Mouse (Mus musculus): ENCODE measurements around the gene Sh3bp4. TPM values are rescaled to one million over a fixed set of nuclear protein-coding genes. Genes with fewer than 3 reads are reported as not detected.

The Sh3bp4 gene
- polyA plus RNA-seq, 1 experiment from 2014 or later: 13.3 TPM

DNA sequence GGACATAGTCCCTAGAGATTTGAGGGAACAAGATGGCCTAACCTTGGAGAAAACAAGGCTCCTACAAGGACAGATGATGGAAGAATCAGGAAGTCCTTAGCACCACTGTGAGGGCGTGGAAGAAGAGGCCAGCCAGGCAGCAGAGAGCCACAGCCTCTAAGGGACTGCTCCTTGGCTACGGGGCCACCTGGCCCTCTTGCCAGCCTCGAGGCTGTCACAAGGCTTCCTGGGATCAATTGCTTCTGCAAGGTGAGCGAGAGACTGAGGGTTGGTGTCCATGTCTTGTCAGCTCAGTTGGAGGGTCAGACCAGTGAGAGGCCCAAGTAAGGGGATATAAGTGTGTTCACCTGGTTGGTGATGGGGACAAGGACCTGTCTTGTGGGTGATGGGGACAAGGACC is 63.5 kb downstream of the Sh3bp4 start:
- no peak overlapping the region for H3K4me2 ChIP-seq (ENCODE audit: low read length)
- peaks cover 10% of the 10 kb centered on the region for H3K4me1 ChIP-seq (ENCODE audit: control insufficient read depth, insufficient read depth, low read length)
- no peaks in the 10 kb centered on the region for H3K27me3 ChIP-seq (ENCODE audit: control insufficient read depth, insufficient read depth, low read depth, low read length)
- H3K27ac ChIP-seq (ENCODE audit: low read length): no peak overlapping the region
- no peaks in the 10 kb centered on the region for H3K36me3 ChIP-seq (ENCODE audit: control insufficient read depth, insufficient read depth, low read length)
- H3K4me3 ChIP-seq (ENCODE audit: low read depth, low read length): no peak overlapping the region
- no peaks in the 10 kb centered on the region for H3K9me3 ChIP-seq (replicated peaks; ENCODE audit: control insufficient read depth, low read length, poor library complexity, severe bottlenecking)
- ATAC-seq: no peak
- 88% methylated on average over 4 of the region's 4 CpGs for WGBS
- H3K9ac ChIP-seq (ENCODE audit: low read depth, low read length): no peak overlapping the region

DNA sequence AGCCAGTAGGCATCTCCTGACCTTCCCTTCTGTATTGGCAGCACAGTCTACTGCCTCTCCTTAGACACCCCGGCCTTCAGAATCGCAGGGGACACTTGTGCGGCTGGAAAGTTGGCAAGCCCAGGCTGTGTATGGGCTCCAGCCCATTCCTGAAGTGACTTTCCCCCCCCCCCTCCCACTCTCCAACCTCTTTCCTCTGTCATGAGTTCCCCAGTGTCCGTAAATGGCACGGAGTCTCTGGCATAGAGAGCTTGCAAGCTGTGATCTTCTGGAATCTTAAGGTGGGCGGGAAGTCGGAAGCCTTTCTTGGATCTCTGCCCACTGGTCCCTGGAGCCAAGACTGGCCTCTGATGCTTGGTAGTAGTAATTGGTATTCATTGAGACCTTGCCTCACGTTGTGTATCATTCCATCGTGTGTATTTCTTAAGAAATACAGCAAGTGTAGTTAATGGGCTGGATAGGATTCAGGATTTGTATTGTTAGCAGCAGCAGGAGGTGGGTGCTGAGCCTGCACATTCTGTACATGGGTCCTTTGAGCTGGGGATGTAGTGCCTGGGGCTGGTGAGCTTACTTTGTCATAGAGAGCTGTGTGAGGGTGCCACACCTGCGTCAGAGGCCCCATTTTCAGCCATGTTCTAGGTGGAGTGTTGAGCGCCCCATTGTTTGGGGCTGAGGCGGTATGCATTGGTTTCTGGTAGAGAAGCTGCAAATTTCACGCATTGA is 66.0 kb downstream of the Sh3bp4 start:
- no peak for ATAC-seq
- H3K27me3 ChIP-seq (ENCODE audit: control insufficient read depth, insufficient read depth, low read depth, low read length): no peaks in the 10 kb centered on the region
- no peaks in the 10 kb centered on the region for H3K9me3 ChIP-seq (replicated peaks; ENCODE audit: control insufficient read depth, low read length, poor library complexity, severe bottlenecking)
- H3K4me3 ChIP-seq (ENCODE audit: low read depth, low read length): no peak overlapping the region
- no peak overlapping the region for H3K27ac ChIP-seq (ENCODE audit: low read length)
- no peak overlapping the region for H3K9ac ChIP-seq (ENCODE audit: low read depth, low read length)
- peaks cover 10% of the 10 kb centered on the region for H3K4me1 ChIP-seq (ENCODE audit: control insufficient read depth, insufficient read depth, low read length)
- peaks cover 8% of the 10 kb centered on the region; the same call in 1 of the 2 replicates for H3K36me3 ChIP-seq (ENCODE audit: control insufficient read depth, insufficient read depth, low read length)
- WGBS: 61% methylated on average over 13 of the region's 13 CpGs
- H3K4me2 ChIP-seq (ENCODE audit: low read length): no peak overlapping the region

DNA sequence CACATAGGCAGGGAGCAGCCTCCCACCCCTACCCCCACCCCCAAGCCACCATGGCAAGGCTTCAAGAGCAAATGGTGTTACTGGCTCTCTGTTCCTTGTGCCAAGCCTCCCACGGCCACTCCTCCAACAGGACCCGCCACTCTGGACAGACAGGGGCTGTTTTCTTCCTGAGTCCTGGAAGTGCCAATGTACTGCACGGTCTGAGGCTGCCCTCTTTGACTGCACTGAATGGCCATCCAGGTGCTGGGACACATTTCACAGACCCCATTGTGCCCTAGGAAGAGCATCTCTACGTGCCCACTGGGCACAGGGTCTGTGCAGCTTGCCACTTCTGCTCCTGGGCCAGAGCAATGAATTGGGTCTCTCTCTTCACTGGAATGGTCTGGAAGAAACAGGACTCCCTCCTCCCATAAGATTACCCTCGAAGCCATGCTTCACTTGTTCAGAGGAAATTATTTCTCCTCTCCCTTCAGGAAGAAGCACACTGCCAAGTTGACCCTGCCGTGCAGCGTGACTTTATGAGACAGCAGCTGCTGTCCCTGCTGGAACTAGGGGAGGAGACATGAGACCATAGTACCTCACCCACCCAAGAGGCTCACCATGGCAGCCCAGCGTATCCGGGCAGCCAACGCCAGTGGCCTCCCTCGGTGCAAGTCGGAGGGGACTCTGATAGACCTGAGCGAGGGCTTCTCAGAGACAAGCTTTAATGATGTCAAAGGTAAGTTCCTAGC is 67.0 kb downstream of the Sh3bp4 start:
- no peak overlapping the region for H3K4me2 ChIP-seq (ENCODE audit: low read length)
- ATAC-seq: peak; percentile 40
- no peak overlapping the region for H3K9ac ChIP-seq (ENCODE audit: low read depth, low read length)
- no peaks in the 10 kb centered on the region for H3K27me3 ChIP-seq (ENCODE audit: control insufficient read depth, insufficient read depth, low read depth, low read length)
- no peak overlapping the region for H3K4me3 ChIP-seq (ENCODE audit: low read depth, low read length)
- H3K36me3 ChIP-seq (ENCODE audit: control insufficient read depth, insufficient read depth, low read length): peaks cover 8% of the 10 kb centered on the region; the same call in 1 of the 2 replicates
- no peaks in the 10 kb centered on the region for H3K9me3 ChIP-seq (replicated peaks; ENCODE audit: control insufficient read depth, low read length, poor library complexity, severe bottlenecking)
- WGBS: 83% methylated on average over 13 of the region's 13 CpGs
- no peak overlapping the region for H3K27ac ChIP-seq (ENCODE audit: low read length)
- H3K4me1 ChIP-seq (ENCODE audit: control insufficient read depth, insufficient read depth, low read length): peaks cover 10% of the 10 kb centered on the region

DNA sequence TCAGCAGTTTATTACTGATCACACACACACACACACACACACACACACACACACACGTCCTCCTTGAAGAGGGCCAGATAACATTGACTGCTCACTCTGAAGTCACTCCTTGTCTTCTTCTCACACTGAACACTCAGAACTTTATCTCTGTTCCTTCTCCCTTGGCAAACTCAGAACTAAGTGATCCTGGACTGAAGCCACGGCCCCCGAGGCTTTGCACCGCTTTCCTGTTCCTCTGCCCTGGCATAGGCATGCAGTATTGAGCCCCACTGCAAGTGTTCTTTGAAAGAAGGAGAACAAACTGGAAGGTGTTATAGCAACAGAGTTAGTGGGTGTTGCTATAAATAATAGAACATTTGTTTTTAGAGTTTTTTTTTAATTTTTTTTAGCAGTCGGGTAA is 68.1 kb downstream of the Sh3bp4 start:
- Histone ChIP-seq H3K36me3 (ENCODE audit: control insufficient read depth, insufficient read depth, low read length) (peaks cover 8% of the 10 kb centered on the region; the same call in 1 of the 2 replicates), H3K4me3 (ENCODE audit: low read depth, low read length) (no peak overlapping the region), H3K27ac (ENCODE audit: low read length) (no peak overlapping the region), H3K4me2 (ENCODE audit: low read length) (no peak overlapping the region), H3K4me1 (ENCODE audit: control insufficient read depth, insufficient read depth, low read length) (peaks cover 10% of the 10 kb centered on the region), H3K9ac (ENCODE audit: low read depth, low read length) (no peak overlapping the region), H3K9me3 (replicated peaks; ENCODE audit: control insufficient read depth, low read length, poor library complexity, severe bottlenecking) (no peaks in the 10 kb centered on the region), H3K27me3 (ENCODE audit: control insufficient read depth, insufficient read depth, low read depth, low read length) (no peaks in the 10 kb centered on the region)
- ATAC-seq: no peak
- WGBS: 81% methylated on average over 5 of the region's 5 CpGs

DNA sequence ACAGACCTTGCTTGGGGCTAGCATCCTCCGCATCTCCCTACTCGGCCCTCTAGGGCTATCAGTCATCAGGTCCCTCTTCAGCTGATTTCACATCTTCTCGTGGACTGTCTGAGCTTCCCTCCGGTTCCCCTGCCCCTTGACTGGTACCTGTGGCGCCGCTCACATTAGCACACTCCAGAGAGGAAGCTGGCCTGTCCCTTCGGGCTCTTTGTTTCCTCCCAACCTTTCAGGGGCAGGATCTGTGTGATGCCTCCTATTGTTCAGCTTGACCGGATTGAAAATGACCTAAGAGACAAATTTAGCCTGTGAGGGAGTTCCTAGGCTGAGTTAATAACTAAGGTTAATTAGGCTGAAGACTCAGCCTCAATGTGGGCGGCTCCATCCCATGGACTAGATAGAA is 69.9 kb downstream of the Sh3bp4 start:
- Histone ChIP-seq H3K4me3 (ENCODE audit: low read depth, low read length) (no peak overlapping the region), H3K9ac (ENCODE audit: low read depth, low read length) (no peak overlapping the region), H3K4me1 (ENCODE audit: control insufficient read depth, insufficient read depth, low read length) (peaks cover 10% of the 10 kb centered on the region), H3K27me3 (ENCODE audit: control insufficient read depth, insufficient read depth, low read depth, low read length) (no peaks in the 10 kb centered on the region), H3K4me2 (ENCODE audit: low read length) (no peak overlapping the region), H3K9me3 (replicated peaks; ENCODE audit: control insufficient read depth, low read length, poor library complexity, severe bottlenecking) (no peaks in the 10 kb centered on the region; the same call in 1 of the 2 replicates), H3K36me3 (ENCODE audit: control insufficient read depth, insufficient read depth, low read length) (peaks cover 21% of the 10 kb centered on the region), H3K27ac (ENCODE audit: low read length) (no peak overlapping the region)
- 93% methylated on average over 9 of the region's 9 CpGs for WGBS
- ATAC-seq: no peak

DNA sequence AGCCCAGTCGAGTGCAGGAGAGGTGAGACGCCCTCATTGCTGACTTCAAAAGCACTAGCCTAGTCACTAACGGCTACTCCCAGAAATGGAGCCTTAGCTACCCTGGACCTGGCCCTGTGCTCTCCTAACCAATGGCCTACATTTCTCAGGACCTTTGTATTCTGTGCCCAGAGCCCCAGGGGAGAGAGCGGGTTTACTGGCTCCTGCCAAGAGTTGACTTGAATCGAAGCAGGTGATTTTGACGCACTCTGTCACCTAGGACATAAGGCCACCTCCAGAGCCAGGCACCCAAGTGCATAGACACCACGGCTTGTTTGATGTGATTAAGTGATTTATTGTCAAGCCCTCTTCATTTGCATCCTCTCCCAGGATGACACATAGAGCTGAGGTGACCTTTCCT is 80.9 kb downstream of the Sh3bp4 start:
- no peak overlapping the region for H3K4me3 ChIP-seq (ENCODE audit: low read depth, low read length)
- no peak overlapping the region for H3K27ac ChIP-seq (ENCODE audit: low read length)
- H3K27me3 ChIP-seq (ENCODE audit: control insufficient read depth, insufficient read depth, low read depth, low read length): no peaks in the 10 kb centered on the region
- H3K4me1 ChIP-seq (ENCODE audit: control insufficient read depth, insufficient read depth, low read length): no peaks in the 10 kb centered on the region
- no peak overlapping the region for H3K4me2 ChIP-seq (ENCODE audit: low read length)
- 79% methylated on average over 7 of the region's 7 CpGs for WGBS
- H3K9me3 ChIP-seq (replicated peaks; ENCODE audit: control insufficient read depth, low read length, poor library complexity, severe bottlenecking): no peaks in the 10 kb centered on the region
- no peak overlapping the region for H3K9ac ChIP-seq (ENCODE audit: low read depth, low read length)
- no peak for ATAC-seq
- H3K36me3 ChIP-seq (ENCODE audit: control insufficient read depth, insufficient read depth, low read length): no peaks in the 10 kb centered on the region

DNA sequence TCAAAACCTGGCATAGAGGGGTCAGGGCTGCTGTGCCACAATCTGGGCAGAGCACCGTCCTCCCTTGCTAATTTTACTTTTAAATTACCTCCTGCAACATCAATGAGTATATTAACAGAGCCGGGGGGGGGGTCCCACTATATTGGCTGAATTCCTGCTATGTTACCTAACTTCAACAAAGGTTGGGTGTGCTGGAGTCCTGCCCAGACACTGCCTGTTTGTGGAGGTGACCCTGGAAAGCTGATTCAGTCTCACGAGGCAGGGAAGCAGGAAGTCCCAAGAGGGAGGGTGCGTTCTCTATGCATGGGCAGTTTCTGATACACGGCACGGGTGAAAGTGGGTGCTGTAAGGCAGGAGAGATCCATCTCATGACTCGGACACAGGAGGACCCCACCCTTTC is 82.4 kb downstream of the Sh3bp4 start:
- H3K9ac ChIP-seq (ENCODE audit: low read depth, low read length): no peak overlapping the region
- H3K27ac ChIP-seq (ENCODE audit: low read length): no peak overlapping the region
- WGBS: 71% methylated on average over 7 of the region's 7 CpGs
- H3K27me3 ChIP-seq (ENCODE audit: control insufficient read depth, insufficient read depth, low read depth, low read length): no peaks in the 10 kb centered on the region
- ATAC-seq: no peak
- no peaks in the 10 kb centered on the region for H3K9me3 ChIP-seq (replicated peaks; ENCODE audit: control insufficient read depth, low read length, poor library complexity, severe bottlenecking)
- no peaks in the 10 kb centered on the region for H3K36me3 ChIP-seq (ENCODE audit: control insufficient read depth, insufficient read depth, low read length)
- H3K4me2 ChIP-seq (ENCODE audit: low read length): no peak overlapping the region
- H3K4me3 ChIP-seq (ENCODE audit: low read depth, low read length): no peak overlapping the region
- H3K4me1 ChIP-seq (ENCODE audit: control insufficient read depth, insufficient read depth, low read length): no peaks in the 10 kb centered on the region

DNA sequence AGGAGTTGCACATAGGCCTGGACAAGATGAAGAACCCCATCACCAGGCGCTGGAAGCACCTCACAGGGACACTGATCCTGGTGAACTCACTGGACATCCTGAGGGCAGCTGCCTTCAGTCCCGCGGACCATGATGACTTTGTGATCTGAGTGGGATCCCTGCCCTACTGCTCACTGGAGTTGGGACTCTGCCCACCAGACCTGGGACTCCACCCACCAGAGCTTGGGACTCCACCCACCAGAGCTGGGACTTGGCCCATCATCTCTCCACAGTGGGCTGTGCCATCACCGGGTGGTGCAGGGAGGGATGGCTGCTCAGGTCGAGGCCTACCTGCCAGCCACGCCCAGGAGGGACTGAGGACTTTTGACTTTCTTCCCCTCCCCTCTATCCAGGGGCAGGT is 83.0 kb downstream of the Sh3bp4 start:
- Histone ChIP-seq H3K36me3 (ENCODE audit: control insufficient read depth, insufficient read depth, low read length) (no peaks in the 10 kb centered on the region), H3K4me1 (ENCODE audit: control insufficient read depth, insufficient read depth, low read length) (no peaks in the 10 kb centered on the region), H3K4me3 (ENCODE audit: low read depth, low read length) (no peak overlapping the region), H3K4me2 (ENCODE audit: low read length) (no peak overlapping the region), H3K27ac (ENCODE audit: low read length) (no peak overlapping the region), H3K9ac (ENCODE audit: low read depth, low read length) (no peak overlapping the region), H3K9me3 (replicated peaks; ENCODE audit: control insufficient read depth, low read length, poor library complexity, severe bottlenecking) (no peaks in the 10 kb centered on the region), H3K27me3 (ENCODE audit: control insufficient read depth, insufficient read depth, low read depth, low read length) (no peaks in the 10 kb centered on the region)
- ATAC-seq: no peak
- 90% methylated on average over 6 of the region's 6 CpGs for WGBS

DNA sequence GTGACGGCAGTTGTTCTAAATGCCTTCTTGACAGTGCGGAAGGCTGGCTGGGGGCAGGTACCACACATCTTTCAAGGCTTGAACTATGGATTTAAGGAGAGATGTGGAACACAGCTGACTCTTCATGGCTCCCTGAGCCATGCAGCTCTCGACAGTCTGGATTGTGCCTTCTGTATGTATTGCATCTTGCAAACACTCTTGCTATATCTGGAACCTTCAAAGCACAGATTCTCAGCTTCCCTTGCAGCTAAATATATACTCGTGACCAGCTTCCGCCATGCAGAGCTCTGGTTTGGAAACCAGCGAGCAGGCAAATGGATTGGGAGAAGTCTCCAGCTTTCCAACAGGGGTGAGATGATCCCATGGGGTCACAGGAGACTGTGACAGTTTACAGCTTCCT is 93.3 kb downstream of the Sh3bp4 start:
- H3K27ac ChIP-seq (ENCODE audit: low read length): no peak overlapping the region
- WGBS: 97% methylated on average over 6 of the region's 6 CpGs
- no peaks in the 10 kb centered on the region for H3K27me3 ChIP-seq (ENCODE audit: control insufficient read depth, insufficient read depth, low read depth, low read length)
- no peak overlapping the region for H3K4me3 ChIP-seq (ENCODE audit: low read depth, low read length)
- no peak overlapping the region for H3K9ac ChIP-seq (ENCODE audit: low read depth, low read length)
- H3K9me3 ChIP-seq (replicated peaks; ENCODE audit: control insufficient read depth, low read length, poor library complexity, severe bottlenecking): no peaks in the 10 kb centered on the region
- H3K4me2 ChIP-seq (ENCODE audit: low read length): no peak overlapping the region
- ATAC-seq: no peak
- no peaks in the 10 kb centered on the region for H3K36me3 ChIP-seq (ENCODE audit: control insufficient read depth, insufficient read depth, low read length)
- 0 out of 2 replicates have a peak, but pooled peaks cover 5% of the 10 kb centered on the region for H3K4me1 ChIP-seq (ENCODE audit: control insufficient read depth, insufficient read depth, low read length)
